Mouse (Mus musculus) thymus, adult 2 months (tissue): Measurements from ENCODE around the gene Ddx6.

Experiments used
- CTCF ChIP-seq: fragments of 200-500 bp; IDR thresholded peaks from 2 replicates; pipeline ENCODE4 v1.5.1; 2012; ENCODE audit warnings: mild to moderate bottlenecking, control low read depth, low read length, moderate library complexity, borderline replicate concordance; ENCODE audit not compliant: control insufficient read depth, poor library complexity, insufficient read depth; ENCODE audit errors: extremely low read depth
- POLR2A ChIP-seq: fragments of 200-500 bp; IDR thresholded peaks from 2 replicates; pipeline ENCODE4 v1.6.1; 2012; ENCODE audit warnings: mild to moderate bottlenecking, low read length, control low read depth, moderate library complexity; ENCODE audit not compliant: control insufficient read depth, poor library complexity, insufficient read depth; ENCODE audit errors: extremely low read depth

GRCm38 (mm10) chr9:44647026-44647425 lies 42.3 kb downstream of the Ddx6 start:
- TF ChIP-seq CTCF (no peak), POLR2A (no peak)
